Mouse (Mus musculus): ENCODE measurements around the gene Gm136. TPM values are rescaled to one million over a fixed set of nuclear protein-coding genes. Genes with fewer than 3 reads are reported as not detected.

Gene Gm136
- polyA plus RNA-seq (2012), result not detected in 2 replicates

DNA sequence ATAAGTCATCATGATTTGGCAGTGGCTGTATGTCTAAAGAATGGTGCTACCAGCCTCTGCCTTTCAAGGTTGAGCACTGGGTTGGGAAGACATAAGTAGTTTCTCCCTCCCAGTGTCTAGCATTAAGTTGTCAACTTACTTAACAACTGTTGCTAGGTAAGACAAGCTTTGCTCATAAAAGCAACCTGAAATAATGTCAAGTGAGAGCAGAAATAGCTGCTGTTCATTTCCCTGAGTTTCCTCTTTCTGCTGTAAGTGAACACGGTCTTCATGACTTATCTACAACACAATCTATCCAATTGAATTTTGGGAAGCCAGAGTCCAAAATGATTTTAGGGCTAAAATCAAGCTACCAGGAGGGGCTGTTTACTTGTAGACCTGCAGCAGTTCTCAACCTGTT lies at the start of gene Gm136:
TSS of gene Gm136 (minus strand) at position 101 of the 400 bp plus-strand sequence.

DNA sequence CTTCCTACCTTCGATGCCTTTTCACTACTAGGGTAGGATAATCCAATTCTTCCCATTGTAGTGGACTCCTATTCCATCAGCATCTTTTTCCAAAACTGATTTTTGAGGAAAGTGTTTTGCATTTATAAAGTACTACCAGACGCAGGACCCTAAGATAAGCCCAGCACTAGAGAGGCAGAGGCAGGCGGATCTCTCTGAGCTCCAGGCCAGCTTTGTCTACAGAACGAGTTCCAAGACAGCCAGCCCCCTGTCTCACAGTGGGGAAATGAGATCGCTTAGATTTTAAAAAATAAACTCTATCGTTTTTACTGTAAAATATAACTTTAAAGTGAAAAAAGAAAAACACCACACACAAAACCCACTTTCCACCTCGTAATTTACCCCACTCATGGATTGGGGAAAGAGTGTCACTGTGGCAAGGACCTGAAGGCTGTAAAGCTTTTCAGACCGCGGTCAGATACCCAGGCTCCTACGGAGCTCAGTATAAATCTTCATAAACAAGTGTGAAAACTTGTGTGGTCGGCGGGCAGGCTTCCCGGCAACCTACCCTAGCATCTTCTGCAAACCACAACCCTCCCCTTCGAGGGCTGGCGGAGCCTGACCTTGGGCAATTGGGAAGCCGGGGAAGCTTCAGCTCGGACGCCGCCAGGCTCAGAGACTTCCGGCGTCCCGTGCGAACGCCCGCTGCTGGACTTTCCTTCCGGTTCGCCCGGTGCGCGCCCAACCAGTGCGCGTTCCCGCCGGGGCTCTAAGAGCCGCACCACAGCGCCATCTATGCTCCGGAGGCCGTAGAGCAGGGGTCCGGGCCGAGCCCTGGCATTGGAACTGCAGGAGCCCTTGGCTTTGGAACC lies 21.8 kb upstream of the Gm136 start, which contains the start of gene Smim8:
TSS of gene Smim8 (minus strand) at position 747 of the 851 bp plus-strand sequence.

GRCm38 (mm10) chr4:34729851-34730341 lies 26.2 kb downstream of the Gm136 start, which contains the start of gene Cfap206:
Gene Cfap206 (minus strand): TSS chr4:34730206.

Other genes starting within 250 kb of the Gm136 start
- gene Akirin2, start 205.3 kb downstream of the Gm136 start, polyA plus RNA-seq (2012), result 55.9 and 56.0 TPM in 2 replicates
- gene Orc3, start 141.3 kb downstream of the Gm136 start, polyA plus RNA-seq (2012), result 4.7 TPM in 2 replicates
- gene Rars2, start 141.3 kb downstream of the Gm136 start, polyA plus RNA-seq (2012), result 2.7 and 6.2 TPM in 2 replicates
- gene Slc35a1, start 68.8 kb downstream of the Gm136 start, polyA plus RNA-seq (2012), result 1.2 and 1.5 TPM in 2 replicates
- not detected in 2 replicates for gene Cfap206, start 26.1 kb downstream of the Gm136 start, polyA plus RNA-seq (2012)
- gene Smim8, start 22.2 kb upstream of the Gm136 start, polyA plus RNA-seq (2012), result 7.5 and 8.0 TPM in 2 replicates
- 1.1 and 1.6 TPM in 2 replicates for gene Zfp292, start 126.7 kb upstream of the Gm136 start, polyA plus RNA-seq (2012)
- not detected in 2 replicates for gene Cga, start 137.5 kb upstream of the Gm136 start, polyA plus RNA-seq (2012)